Mouse (Mus musculus) heart, embryonic 14.5 days (tissue): ENCODE data around the gene Magoh. TPM values are rescaled to one million over a fixed set of nuclear protein-coding genes. Genes with fewer than 3 reads are reported as not detected.

Source experiments
- ATAC-seq: fragments of 200-750 bp; cut with Nextera tagmentation; 2 replicates; pipeline ENCODE4 v1.8.0; 2017; ENCODE audit warnings: low read depth, moderate TSS enrichment; ENCODE audit not compliant: insufficient number of reproducible peaks, insufficient read depth, low FRiP score
- H3K27ac ChIP-seq, 2 experiments: fragments of 200-500 bp in 1 of 2; fragments of 300-500 bp in 1 of 2; sonication (generic) in 1 of 2; replicated peaks in 1 of 2; 2 replicates each; pipeline ENCODE4 v1.5.1; 2012 to 2014; ENCODE audit warnings: low read depth in 2 of 2, low read length in 2 of 2, control low read depth in 1 of 2, mild to moderate bottlenecking in 1 of 2, mixed read lengths in 1 of 2; ENCODE audit not compliant: control insufficient read depth in 1 of 2, insufficient read depth in 1 of 2
- H3K27me3 ChIP-seq: fragments of 300-500 bp; sonication (generic); 2 replicates; pipeline ENCODE4 v1.6.1; 2014; ENCODE audit warnings: mild to moderate bottlenecking, low read length, control low read depth; ENCODE audit not compliant: control insufficient read depth, insufficient read depth
- H3K36me3 ChIP-seq: fragments of 300-500 bp; sonication (generic); 2 replicates; pipeline ENCODE4 v1.6.1; 2014; ENCODE audit warnings: mild to moderate bottlenecking, control low read depth, low read length, mixed read lengths; ENCODE audit not compliant: control insufficient read depth, insufficient read depth
- H3K4me1 ChIP-seq, 2 experiments: fragments of 200-500 bp in 1 of 2; fragments of 300-500 bp in 1 of 2; sonication (generic) in 1 of 2; 2 replicates each; pipeline ENCODE4 v1.6.1; 2012 to 2014; ENCODE audit warnings: low read length in 2 of 2, control low read depth in 1 of 2, mixed read lengths in 1 of 2; ENCODE audit not compliant: control insufficient read depth in 2 of 2, insufficient read depth in 2 of 2
- H3K4me2 ChIP-seq: fragments of 300-500 bp; sonication (generic); 2 replicates; pipeline ENCODE4 v1.6.1; 2014; ENCODE audit warnings: mild to moderate bottlenecking, low read length
- H3K4me3 ChIP-seq, 2 experiments: fragments of 200-500 bp in 1 of 2; fragments of 300-500 bp in 1 of 2; sonication (generic) in 1 of 2; 2 replicates each; pipeline ENCODE4 v1.5.1; 2012 to 2014; ENCODE audit warnings: low read length in 2 of 2, mild to moderate bottlenecking in 2 of 2, control low read depth in 1 of 2, low read depth in 1 of 2, moderate library complexity in 1 of 2; ENCODE audit not compliant: control insufficient read depth in 1 of 2, insufficient read depth in 1 of 2
- H3K9ac ChIP-seq: fragments of 300-500 bp; sonication (generic); 2 replicates; pipeline ENCODE4 v1.6.1; 2014; ENCODE audit warnings: mild to moderate bottlenecking, low read length
- H3K9me3 ChIP-seq: fragments of 300-500 bp; sonication (generic); 2 replicates; pipeline ENCODE4 v1.6.1; 2016; ENCODE audit warnings: low read length, control low read depth; ENCODE audit not compliant: control insufficient read depth
- WGBS: fragments of 180-500 bp; shearing (Covaris S2); extraction: QIAGEN DNeasy Blood & Tissue Kit; methylation state at CpG from one replicate; pipeline ENCODE4 v1.1.7; 2014; 5-methylcytosine and 5-hydroxymethylcytosine counted together
- polyA plus RNA-seq: library from polyadenylated mRNA; unstranded; fragments of >200 nt; fragmentation: Nextera tagmentation; extraction: Ambion mirVana; gene quantifications from 2 replicates; pipeline ENCODE4 v1.2.1, GENCODE M21; 2014

Gene Magoh
- polyA plus RNA-seq, 1 experiment from 2014 or later = 94.5 TPM

DNA sequence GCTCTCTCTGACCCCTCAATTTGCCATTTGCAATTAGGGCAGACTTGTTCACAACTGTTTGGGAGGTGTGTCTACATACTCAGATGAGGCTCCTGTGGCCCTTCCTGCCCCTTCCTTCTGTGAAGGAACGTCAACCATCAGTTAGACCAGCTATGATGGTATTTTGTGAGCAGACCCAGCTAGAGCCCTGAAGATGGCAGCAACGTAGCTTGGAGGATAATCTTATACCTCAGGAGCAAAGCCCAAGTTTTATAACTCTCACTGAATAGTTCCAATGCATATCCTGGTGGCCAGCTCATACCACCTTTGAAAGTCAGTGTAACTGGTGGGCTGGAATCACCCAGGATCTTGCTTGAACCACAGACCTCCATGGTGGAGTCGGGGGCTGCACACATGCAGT, 51.9 kb downstream of the Magoh start:
- Histone ChIP-seq H3K9ac (no peak overlapping the region), H3K4me3 (no peak overlapping the region), H3K27me3 (no peaks in the 10 kb centered on the region), H3K36me3 (no peaks in the 10 kb centered on the region), H3K4me2 (no peak overlapping the region), H3K4me1 (no peaks in the 10 kb centered on the region), H3K9me3 (no peaks in the 10 kb centered on the region), H3K27ac (no peak overlapping the region)
- ATAC-seq = no peak
- 70% methylated on average over 3 of the region's 3 CpGs for WGBS

DNA sequence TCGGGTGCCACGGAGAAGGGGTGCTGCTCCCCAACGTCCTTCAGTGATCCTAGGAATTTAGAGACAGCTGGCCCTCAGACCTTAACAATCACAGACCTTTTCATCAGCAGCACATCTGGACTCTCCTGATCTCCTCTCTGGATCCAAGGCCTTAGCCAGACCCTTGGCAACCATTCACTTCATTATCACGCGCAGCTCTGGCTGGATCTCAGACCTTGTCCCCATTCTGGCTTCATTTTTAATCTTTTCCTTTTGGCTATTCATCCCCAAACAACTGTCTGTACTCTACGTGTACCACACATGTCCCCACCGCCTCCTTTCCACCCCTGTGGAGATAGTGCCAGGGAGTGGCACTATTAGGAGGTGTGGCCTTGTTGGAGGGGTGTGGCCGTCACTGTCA, 53.7 kb downstream of the Magoh start:
- H3K4me3 ChIP-seq = no peak overlapping the region
- H3K36me3 ChIP-seq = no peaks in the 10 kb centered on the region
- no peaks in the 10 kb centered on the region for H3K4me1 ChIP-seq
- H3K27ac ChIP-seq = no peak overlapping the region
- H3K9me3 ChIP-seq = no peaks in the 10 kb centered on the region
- H3K4me2 ChIP-seq = no peak overlapping the region
- WGBS = 71% methylated on average over 8 of the region's 8 CpGs
- no peak for ATAC-seq
- H3K27me3 ChIP-seq = no peaks in the 10 kb centered on the region
- no peak overlapping the region for H3K9ac ChIP-seq

GRCm38 (mm10) chr4:107935254-107935653, 55.7 kb downstream of the Magoh start:
- no peak for ATAC-seq
- Histone ChIP-seq H3K4me3 (no peak overlapping the region), H3K36me3 (no peaks in the 10 kb centered on the region), H3K9me3 (no peaks in the 10 kb centered on the region), H3K27ac (no peak overlapping the region), H3K4me2 (no peak overlapping the region), H3K27me3 (no peaks in the 10 kb centered on the region), H3K9ac (no peak overlapping the region), H3K4me1 (no peaks in the 10 kb centered on the region)
- 71% methylated on average over 3 of the region's 3 CpGs for WGBS

Other genes starting within 250 kb of the Magoh start
- not detected in 2 replicates for gene Dmrtb1, start 195.5 kb upstream of the Magoh start, polyA plus RNA-seq
- 0.26 and 0.76 TPM in 2 replicates for gene Lrp8, start 77.5 kb upstream of the Magoh start, polyA plus RNA-seq
- 110 and 111 TPM in 2 replicates for gene 0610037L13Rik, start 10.1 kb downstream of the Magoh start, polyA plus RNA-seq
- gene Cpt2, start 43.9 kb downstream of the Magoh start, polyA plus RNA-seq = 68.5 and 75.6 TPM in 2 replicates
- not detected in 2 replicates for gene Slc1a7, start 88.6 kb downstream of the Magoh start, polyA plus RNA-seq
- 0.42 and 0.80 TPM in 2 replicates for gene Podn, start 216.7 kb downstream of the Magoh start, polyA plus RNA-seq